Mouse (Mus musculus) fat pad, adult 2 months (tissue): Measurements from ENCODE around the gene Sox2.

Source experiments
- DNase-seq: peaks from one replicate; pipeline ENCODE4 v3.0.0-alpha.2; 2011; ENCODE audit warnings: low read depth, low spot score; ENCODE audit errors: extremely low read depth

The Sox2 gene

GRCm38 (mm10) chr3:34658966-34659535, 8.8 kb downstream of the Sox2 start:
- no peak for DNase-seq

- no peak for DNase-seq
Measured at GRCm38 (mm10) chr3:34659861-34660260, 9.7 kb downstream of the Sox2 start.

- DNase-seq: no peak
Measured at GRCm38 (mm10) chr3:34660542-34661290, 10.5 kb downstream of the Sox2 start.

- DNase-seq: no peak
Measured at GRCm38 (mm10) chr3:34661341-34662007, 11.3 kb downstream of the Sox2 start.

- no peak for DNase-seq
Measured at GRCm38 (mm10) chr3:34662008-34662711, 12.0 kb downstream of the Sox2 start.

GRCm38 (mm10) chr3:34662712-34663655, 12.8 kb downstream of the Sox2 start:
- no peak for DNase-seq

GRCm38 (mm10) chr3:34663701-34664635, 13.8 kb downstream of the Sox2 start:
- no peak for DNase-seq

GRCm38 (mm10) chr3:34664636-34665531, 14.7 kb downstream of the Sox2 start:
- DNase-seq: no peak

- DNase-seq: no peak
Measured at GRCm38 (mm10) chr3:34665751-34666665, 15.8 kb downstream of the Sox2 start.

- no peak for DNase-seq
Measured at GRCm38 (mm10) chr3:34667180-34667579, 17.0 kb downstream of the Sox2 start.

- no peak for DNase-seq
Measured at GRCm38 (mm10) chr3:34667881-34668817, 17.9 kb downstream of the Sox2 start.

GRCm38 (mm10) chr3:34671024-34671660, 20.9 kb downstream of the Sox2 start:
- DNase-seq: no peak

GRCm38 (mm10) chr3:34678840-34679239, 28.6 kb downstream of the Sox2 start:
- DNase-seq: no peak

GRCm38 (mm10) chr3:34679439-34679838, 29.2 kb downstream of the Sox2 start:
- no peak for DNase-seq

GRCm38 (mm10) chr3:34679921-34680320, 29.7 kb downstream of the Sox2 start:
- DNase-seq: no peak

GRCm38 (mm10) chr3:34688072-34688471, 37.9 kb downstream of the Sox2 start:
- no peak for DNase-seq
